Mouse (Mus musculus) frontal cortex, adult (tissue): ENCODE measurements at regions not wholly inside any gene's neighbourhood (a gene's known extent, or its start where the extent isn't known, plus 50 kb on each side); places are given as distances from the start of the nearest gene placed in this dataset.

Source experiments
- ATAC-seq: cut with Nextera tagmentation; 2 replicates; pipeline ENCODE4 v1.9.2; 2017; ENCODE audit warnings: mild to moderate bottlenecking, moderate library complexity, mixed read lengths; ENCODE audit not compliant: low TSS enrichment

DNA sequence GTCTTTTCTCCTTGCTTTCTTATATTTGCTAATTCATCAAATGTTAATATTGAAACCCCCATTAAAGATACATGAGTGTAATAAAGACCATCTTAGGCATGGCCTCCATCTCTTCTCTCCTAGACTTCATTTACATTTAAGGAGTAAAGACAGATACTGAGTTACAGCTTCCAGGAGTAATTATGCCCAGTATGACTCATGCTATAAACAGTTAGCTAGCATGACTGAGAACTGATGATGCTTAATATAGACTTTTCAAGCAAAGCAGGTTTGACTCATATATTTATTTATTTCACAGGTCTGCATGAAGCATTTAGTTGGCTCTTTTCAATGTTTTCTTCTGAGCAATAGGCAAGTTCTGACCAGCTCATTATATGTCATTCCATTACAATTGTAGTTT is 453.7 kb upstream of the Cntn6 start:
- ATAC-seq = peak; percentile 84

DNA sequence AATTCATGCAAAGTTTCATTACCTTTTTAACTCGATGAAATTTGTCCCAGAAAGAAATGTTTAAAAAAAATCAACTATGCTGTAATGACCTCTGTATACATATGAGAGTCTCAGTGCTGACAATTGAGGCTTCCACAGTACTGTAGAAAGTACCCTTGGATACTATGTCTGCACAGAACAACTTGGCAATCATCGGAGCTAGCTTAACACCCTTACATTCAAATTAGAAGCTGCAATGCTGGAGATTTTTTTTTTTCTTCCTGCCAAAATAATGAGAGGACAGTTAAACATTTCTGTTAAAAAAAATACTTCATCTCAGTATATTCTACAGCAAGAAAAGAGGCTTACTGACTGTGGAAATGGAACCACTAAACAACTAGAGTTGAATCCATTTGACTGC is 452.1 kb upstream of the Cntn6 start:
- ATAC-seq = peak; percentile 87

DNA sequence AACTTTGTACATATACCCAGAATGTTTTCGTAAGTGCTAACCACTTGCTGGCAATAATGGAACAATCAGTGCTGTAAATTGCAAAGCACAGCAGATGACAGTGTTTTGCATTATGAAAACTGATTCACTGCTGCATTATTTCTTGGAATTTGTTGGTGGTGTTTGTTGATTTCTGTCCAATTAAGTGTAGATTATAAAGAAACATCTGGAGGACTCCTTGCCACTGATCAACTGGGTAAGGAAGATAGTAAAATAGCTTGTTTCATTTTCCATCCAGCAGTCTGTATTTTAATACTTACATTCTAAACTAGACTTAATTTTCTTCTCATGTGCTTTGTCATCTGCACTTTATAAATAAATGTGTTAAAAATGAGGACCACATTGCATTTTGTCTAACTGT is 436.6 kb upstream of the Cntn6 start:
- no peak for ATAC-seq

DNA sequence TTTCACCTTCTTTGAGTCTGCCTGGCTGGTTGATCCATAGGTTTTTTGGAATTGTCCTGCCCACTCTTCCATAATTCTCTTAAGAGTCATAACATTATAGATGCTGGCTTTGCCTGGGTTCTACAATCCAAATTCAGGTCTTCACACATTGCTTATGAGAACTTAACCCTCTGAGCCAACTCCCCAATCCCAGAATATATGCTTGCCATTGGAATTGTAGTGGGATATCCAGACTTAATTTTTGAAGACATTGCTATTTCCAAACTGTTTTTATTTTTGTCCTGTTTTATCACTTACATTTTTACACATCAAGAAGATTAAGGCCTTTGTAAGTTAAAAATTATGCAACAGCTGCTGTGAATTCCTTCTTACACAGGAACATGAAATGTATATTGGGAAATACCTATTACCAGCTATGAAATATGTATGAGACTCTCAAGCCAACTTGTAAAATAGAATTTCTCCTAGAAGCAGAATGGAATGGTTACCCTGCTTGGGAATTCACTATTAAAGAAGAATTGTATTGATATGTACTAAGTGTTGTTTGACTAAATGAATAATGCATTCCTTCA is 430.8 kb upstream of the Cntn6 start:
- peak; percentile 94 for ATAC-seq

DNA sequence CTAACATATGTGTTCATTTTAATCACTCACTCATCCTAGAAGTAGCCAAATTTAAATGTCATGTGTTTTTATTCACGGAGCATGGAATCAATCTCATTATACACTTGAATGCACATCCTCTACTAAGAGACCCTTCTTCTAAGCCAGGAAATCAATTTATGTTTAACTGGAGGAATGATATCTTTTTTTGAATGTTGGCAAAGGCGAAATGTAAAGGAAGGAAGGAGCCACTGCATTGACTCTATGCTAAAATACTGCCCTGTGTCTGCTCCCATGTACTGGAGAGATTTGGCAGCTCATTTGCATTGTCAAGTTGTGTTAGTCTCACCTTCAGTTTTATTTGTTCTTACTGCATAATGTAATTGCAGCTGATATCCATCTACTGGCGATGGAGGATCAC is 412.0 kb upstream of the Cntn6 start:
- no peak for ATAC-seq

DNA sequence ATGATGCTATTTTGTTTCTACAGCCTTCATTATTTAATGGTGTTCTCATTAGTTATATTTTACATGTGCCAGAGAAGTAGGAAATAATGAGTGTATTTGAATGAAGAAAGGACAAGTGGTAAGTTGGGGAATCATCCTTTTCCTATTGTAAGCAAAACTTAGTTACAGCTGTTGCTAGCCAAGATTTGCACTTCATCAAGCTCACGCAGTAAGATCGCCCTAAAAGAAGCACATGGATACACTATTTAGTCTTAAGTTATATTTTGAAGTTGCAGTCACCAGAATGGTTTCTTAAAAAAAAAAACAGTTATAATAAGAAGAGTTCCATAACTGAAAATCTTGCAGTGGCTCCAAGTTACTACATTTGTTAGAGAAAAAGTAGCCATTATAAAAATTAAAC is 410.3 kb upstream of the Cntn6 start:
- ATAC-seq = no peak

DNA sequence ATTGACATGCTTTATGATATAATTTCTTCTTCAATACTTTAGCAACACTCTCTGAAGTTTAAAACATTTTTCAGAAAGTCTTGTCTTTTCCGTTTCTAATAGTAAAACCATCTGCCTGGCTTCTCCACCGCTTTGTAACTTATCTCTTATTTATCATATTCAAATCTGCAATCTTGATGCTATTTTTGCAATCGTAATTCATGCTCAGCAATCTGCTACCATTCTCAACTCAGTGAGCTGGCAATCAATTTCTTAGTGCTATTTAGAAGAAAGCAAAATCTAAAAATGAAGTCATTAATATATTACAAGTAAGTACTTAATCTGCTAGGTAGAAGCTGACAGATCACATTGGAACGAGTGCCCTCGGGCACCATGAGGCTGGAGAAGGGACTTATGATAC is 384.2 kb upstream of the Cntn6 start:
- ATAC-seq = no peak
